Mouse (Mus musculus) hindbrain, postnatal 0 days (tissue): ENCODE results near the gene Cx3cl1. TPM values are rescaled to one million over a fixed set of nuclear protein-coding genes. Genes with fewer than 3 reads are reported as not detected.

Source experiments
- ATAC-seq: fragments of 200-750 bp; cut with Nextera tagmentation; 2 replicates; pipeline ENCODE4 v1.8.0; 2017; ENCODE audit warnings: mild to moderate bottlenecking, moderate TSS enrichment, moderate library complexity
- DNase-seq: peaks from one replicate; pipeline ENCODE4 v3.0.0-alpha.2; 2015; ENCODE audit warnings: low spot score
- H3K27ac ChIP-seq: fragments of 300-500 bp; sonication (generic); 2 replicates; pipeline ENCODE4 v1.5.1; 2014; ENCODE audit warnings: mild to moderate bottlenecking
- H3K27me3 ChIP-seq: fragments of 300-500 bp; sonication (generic); 2 replicates; pipeline ENCODE4 v1.6.1; 2014; ENCODE audit warnings: low read length, mixed read lengths; ENCODE audit not compliant: insufficient read depth
- H3K36me3 ChIP-seq: fragments of 300-500 bp; sonication (generic); 2 replicates; pipeline ENCODE4 v1.6.1; 2014; ENCODE audit warnings: low read length, mixed read lengths; ENCODE audit not compliant: insufficient read depth
- H3K4me1 ChIP-seq: fragments of 300-500 bp; sonication (generic); 2 replicates; pipeline ENCODE4 v1.6.1; 2014; ENCODE audit warnings: antibody characterized with exemption, low read length, mixed read lengths; ENCODE audit not compliant: insufficient read depth
- H3K4me2 ChIP-seq: fragments of 300-500 bp; sonication (generic); 2 replicates; pipeline ENCODE4 v1.6.1; 2014; ENCODE audit warnings: low read depth, mild to moderate bottlenecking, low read length, moderate library complexity, mixed read lengths
- H3K4me3 ChIP-seq: fragments of 300-500 bp; sonication (generic); 2 replicates; pipeline ENCODE4 v1.5.1; 2014; ENCODE audit warnings: low read length
- H3K9ac ChIP-seq: fragments of 300-500 bp; sonication (generic); replicated peaks from 2 replicates; pipeline ENCODE4 v1.6.1; 2014; ENCODE audit warnings: mild to moderate bottlenecking, low read length, moderate library complexity, mixed read lengths
- H3K9me3 ChIP-seq: fragments of 300-500 bp; sonication (generic); 2 replicates; pipeline ENCODE4 v1.6.1; 2016; ENCODE audit warnings: low read length, mixed read lengths
- CTCF ChIP-seq: IDR thresholded peaks from 2 replicates; pipeline ENCODE4 v1.5.1; 2016; ENCODE audit warnings: antibody characterized with exemption, control low read depth, low read depth
- WGBS: fragments of 180-500 bp; shearing (Covaris S2); extraction: QIAGEN DNeasy Blood & Tissue Kit; methylation state at CpG from one replicate; pipeline ENCODE4 v1.1.7; 2014; 5-methylcytosine and 5-hydroxymethylcytosine counted together
- polyA plus RNA-seq: library from polyadenylated mRNA; unstranded; fragments of >200 nt; fragmentation: Nextera tagmentation; extraction: Ambion mirVana; gene quantifications from 2 replicates; pipeline ENCODE4 v1.2.1, GENCODE M21; 2015
- total RNA-seq: library from RNA; depleted of rRNA; stranded (reverse); fragments of >200 nt; gene quantifications from 2 replicates; pipeline ENCODE4 v1.2.3, GENCODE M21; 2014

Cx3cl1 gene
- total and polyA plus RNA-seq, 2 experiments from 2014 or later, result 87.9 to 99.6 TPM

DNA sequence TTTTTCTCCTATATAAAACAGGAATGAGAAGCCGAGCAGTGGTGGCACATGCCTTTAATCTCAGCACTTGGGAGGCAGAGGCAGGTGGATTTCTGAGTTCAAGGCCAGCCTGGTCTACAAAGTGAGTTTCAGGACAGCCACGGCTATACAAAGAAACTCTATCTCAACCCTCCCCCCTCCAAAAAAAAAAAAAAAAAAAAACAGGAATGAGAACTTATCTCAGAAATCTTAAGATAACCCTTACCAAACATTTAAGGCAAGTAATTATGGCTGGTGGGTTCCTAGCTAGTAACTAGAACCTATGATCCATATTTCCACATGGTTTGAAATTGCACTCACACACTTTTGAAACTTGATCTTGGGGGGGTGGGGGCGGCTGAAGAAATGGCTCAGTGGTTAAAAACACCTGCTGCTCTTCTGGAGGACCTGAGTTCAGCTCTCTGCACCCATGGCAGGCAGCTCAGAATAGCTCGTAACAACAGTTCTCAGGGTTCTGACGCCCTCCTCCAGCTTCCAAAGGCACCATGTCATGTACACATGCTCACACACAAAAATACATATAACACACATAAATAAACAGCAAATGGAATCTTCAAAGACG lies 14.3 kb downstream of the Cx3cl1 start:
- Histone ChIP-seq H3K27ac (no peak overlapping the region), H3K4me2 (no peak overlapping the region), H3K4me3 (no peak overlapping the region), H3K9me3 (no peaks in the 10 kb centered on the region), H3K36me3 (no peaks in the 10 kb centered on the region), H3K4me1 (no peaks in the 10 kb centered on the region), H3K27me3 (no peaks in the 10 kb centered on the region), H3K9ac (no peak overlapping the region)
- no peak for TF ChIP-seq CTCF
- DNase-seq (no peak), ATAC-seq (no peak)
- 77% methylated on average over 6 of the region's 6 CpGs for WGBS

DNA sequence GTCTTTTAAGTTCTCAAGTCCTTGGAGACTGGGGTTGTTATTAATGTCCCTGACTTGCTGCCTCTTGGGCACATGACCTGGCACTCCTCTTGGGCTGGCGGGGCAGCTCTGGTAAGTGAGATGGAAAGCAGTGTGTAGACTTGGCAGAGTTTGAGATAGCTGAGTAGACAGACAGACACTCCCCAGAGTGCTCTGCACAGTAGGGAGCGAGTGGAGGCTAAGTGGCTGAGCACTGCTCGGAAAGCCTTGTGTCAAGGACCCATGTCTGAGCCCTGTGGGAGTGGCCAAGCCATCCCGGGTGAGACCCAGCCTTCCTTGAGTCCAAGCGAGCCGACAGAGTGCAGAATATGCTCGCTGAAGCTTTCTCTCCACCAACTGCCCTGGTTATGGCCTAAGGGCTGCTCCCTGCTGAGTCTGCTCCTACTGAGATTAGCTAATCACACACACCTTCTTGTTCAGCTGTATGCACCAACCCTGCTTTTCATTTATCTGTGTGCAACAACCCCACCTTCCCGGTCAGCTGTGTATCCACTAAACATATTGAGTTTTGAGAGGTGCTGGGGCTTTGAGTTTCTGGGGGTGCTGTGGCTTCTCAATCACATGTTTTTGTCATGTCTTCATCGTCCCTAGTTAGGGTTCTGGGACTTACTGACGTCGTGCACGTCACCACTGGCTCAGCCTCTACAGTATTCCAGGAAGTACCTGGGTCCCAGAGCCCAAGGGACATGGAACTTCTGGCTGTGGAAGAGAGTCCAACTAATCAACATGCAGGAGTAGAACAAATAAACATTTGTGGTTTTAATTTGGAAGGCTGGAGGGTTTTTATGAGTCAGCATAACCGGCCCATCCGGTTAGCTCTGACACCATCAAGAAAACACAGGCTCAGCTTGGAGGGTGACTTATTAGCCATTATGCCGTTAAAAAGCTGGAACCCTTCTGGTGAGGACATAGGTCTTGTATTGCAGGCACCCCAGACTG lies 16.0 kb downstream of the Cx3cl1 start:
- H3K4me3 ChIP-seq, result no peak overlapping the region
- no peak overlapping the region for H3K4me2 ChIP-seq
- no peaks in the 10 kb centered on the region for H3K36me3 ChIP-seq
- no peak for DNase-seq
- no peaks in the 10 kb centered on the region for H3K4me1 ChIP-seq
- 64% methylated on average over 15 of the region's 15 CpGs for whole genome bisulfite sequencing
- TF ChIP-seq CTCF, result no peak
- ATAC-seq, result no peak
- H3K9ac ChIP-seq, result no peak overlapping the region
- H3K27me3 ChIP-seq, result no peaks in the 10 kb centered on the region
- no peaks in the 10 kb centered on the region for H3K9me3 ChIP-seq
- H3K27ac ChIP-seq, result no peak overlapping the region

DNA sequence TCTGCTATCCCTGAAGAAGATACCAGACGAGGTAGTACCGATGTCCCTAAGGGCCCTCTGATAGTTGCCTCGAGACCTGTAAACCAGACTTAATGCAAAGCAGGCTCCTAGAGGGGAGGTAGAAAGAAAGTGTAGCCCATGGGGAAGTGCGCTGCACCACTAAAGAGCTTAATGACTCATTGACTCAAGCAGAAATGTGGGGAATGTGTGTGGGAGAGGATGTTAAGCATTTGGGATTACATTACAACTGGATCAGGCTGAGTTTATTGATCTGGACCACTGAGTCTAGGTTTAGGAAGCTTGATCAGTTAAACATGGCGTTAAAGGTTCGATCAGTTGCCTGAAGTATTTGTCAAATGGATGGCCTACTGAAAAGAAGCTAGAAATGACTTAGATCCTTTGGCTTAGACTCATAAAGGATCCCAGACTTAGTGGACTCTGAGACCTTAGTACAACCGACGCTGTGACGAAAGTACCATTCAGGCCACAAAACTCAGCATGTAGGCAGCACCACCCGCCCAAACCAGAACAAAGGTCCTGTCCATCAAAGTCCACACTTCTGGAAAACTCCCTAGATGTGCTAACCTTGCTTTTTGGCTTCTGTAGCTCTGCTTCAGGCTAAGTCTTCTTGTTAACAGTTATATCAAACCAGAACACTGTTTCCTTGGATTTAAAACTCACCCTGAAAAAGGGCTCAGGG lies 17.6 kb downstream of the Cx3cl1 start:
- WGBS, result 59% methylated on average over 10 of the region's 10 CpGs
- Histone ChIP-seq H3K4me2 (no peak overlapping the region), H3K27ac (no peak overlapping the region), H3K9ac (no peak overlapping the region), H3K4me1 (no peaks in the 10 kb centered on the region), H3K9me3 (no peaks in the 10 kb centered on the region), H3K27me3 (no peaks in the 10 kb centered on the region), H3K36me3 (no peaks in the 10 kb centered on the region), H3K4me3 (no peak overlapping the region)
- DNase-seq (no peak), ATAC-seq (no peak)
- TF ChIP-seq CTCF, result no peak

DNA sequence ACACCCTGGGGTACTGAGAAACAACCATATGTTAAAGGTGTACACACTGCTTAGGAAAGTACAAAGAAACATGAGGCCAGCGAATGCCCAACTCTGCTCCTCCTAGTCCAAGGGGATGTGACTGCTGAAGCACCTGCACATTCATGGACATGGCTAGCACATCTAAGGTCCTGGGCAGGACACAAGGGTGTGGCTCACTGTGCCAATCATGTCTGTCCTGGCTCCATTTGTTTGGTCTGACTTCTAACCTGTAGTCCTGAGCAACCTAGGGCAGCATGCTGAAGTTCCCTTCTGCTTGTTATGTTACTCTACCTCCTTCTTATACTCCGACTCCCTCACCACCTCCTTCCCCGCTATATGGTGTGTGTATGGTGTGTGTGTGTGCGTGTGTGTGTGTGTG lies 22.6 kb downstream of the Cx3cl1 start:
- TF ChIP-seq CTCF, result no peak
- DNase-seq, result no peak
- WGBS, result 92% methylated on average over 4 of the region's 4 CpGs

DNA sequence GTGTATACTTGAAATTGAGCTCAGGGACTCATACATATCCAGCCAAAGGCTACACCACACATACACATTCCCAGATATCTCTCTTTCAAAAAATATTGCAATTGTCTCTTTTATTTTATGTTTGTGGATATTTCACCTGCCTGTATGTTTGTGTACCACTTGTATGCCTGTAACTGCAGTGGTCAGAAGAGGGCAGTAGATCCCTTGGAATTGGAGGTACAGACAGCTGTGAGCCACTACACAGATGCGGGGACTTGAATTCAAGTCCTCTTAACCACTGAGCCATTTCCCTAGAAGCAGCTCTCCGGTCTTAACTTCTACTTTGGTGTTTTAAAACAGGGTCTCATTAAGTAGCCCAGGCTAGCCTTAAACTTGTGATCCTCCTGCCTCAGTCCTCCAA lies 23.0 kb downstream of the Cx3cl1 start:
- Histone ChIP-seq H3K36me3 (no peaks in the 10 kb centered on the region), H3K4me1 (no peaks in the 10 kb centered on the region), H3K9me3 (no peaks in the 10 kb centered on the region), H3K4me3 (no peak overlapping the region), H3K9ac (no peak overlapping the region), H3K4me2 (no peak overlapping the region), H3K27ac (no peak overlapping the region), H3K27me3 (no peaks in the 10 kb centered on the region)
- TF ChIP-seq CTCF, result no peak
- DNase-seq, result no peak
- WGBS, result 97% methylated on average over 2 of the region's 2 CpGs
- ATAC-seq, result no peak

More for the DNA sequence above, 22.6 kb downstream of the Cx3cl1 start:
- Histone ChIP-seq H3K4me2 (no peak overlapping the region), H3K27ac (no peak overlapping the region), H3K9me3 (no peaks in the 10 kb centered on the region), H3K4me3 (no peak overlapping the region), H3K27me3 (no peaks in the 10 kb centered on the region), H3K4me1 (no peaks in the 10 kb centered on the region), H3K9ac (no peak overlapping the region), H3K36me3 (no peaks in the 10 kb centered on the region)
- ATAC-seq, result no peak

DNA sequence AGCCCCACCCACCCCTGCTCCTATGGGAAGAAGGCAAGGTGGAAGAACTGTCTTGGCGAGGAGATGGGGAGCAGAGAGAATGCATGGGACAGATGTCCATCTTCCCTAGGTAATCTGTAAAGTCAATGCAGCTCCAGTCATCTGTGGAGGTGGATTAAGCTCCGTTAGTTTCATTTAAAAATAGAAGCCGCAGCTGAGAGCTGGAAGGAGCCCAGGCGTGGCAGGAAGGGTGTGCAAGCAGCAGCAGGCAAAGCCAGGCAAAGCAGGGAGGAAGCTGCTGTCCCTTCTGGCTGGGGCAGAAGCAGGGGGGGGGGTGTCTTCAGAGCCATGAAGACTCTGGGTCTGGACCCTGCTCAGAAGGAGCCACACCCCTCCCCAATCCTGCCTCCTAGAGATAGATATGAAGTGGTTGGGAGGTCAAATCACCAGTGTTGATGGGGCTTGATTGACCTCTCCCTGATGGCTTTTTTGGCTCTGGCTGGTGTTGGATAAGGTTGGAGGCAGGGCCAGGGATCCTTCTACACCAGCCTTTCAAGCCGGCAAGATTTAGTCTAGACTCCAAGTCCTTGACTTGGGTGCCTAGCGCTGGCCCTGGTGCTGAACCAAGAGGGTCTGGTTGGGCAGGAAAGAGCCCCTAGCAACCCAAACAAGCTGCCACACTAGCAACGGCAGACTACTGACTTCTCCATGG lies 28.6 kb downstream of the Cx3cl1 start:
- Histone ChIP-seq H3K4me2 (no peak overlapping the region), H3K9ac (no peak overlapping the region), H3K9me3 (no peaks in the 10 kb centered on the region), H3K27ac (no peak overlapping the region), H3K36me3 (no peaks in the 10 kb centered on the region), H3K4me3 (no peak overlapping the region), H3K27me3 (no peaks in the 10 kb centered on the region), H3K4me1 (no peaks in the 10 kb centered on the region)
- 61% methylated on average over 7 of the region's 7 CpGs for WGBS
- ATAC-seq, result no peak
- no peak for DNase-seq
- no peak for TF ChIP-seq CTCF
